In genomic region chr9:66477785-66478184, GRCm38 (mm10) we compare ENCODE assay signal across 20 mouse cellular contexts. TPM values are rescaled to one million over a fixed set of nuclear protein-coding genes. Genes with fewer than 3 reads are reported as not detected.
"Had no signal": no experiment of that assay in that cellular context is flagged by ENCODE, and none has a peak within 500 bp of the region (broad histone marks: within the 10 kb centered on the region; RNA-seq: fewer than 3 reads in every experiment).

No protein-coding gene starts in this region.

- H3K9me3 ChIP-seq: limb, embryonic 10.5 days; limb, embryonic 13.5 days; megakaryocyte, embryonic 14.5 days; midbrain, embryonic 10.5 days; midbrain, embryonic 13.5 days; neural tube, embryonic 13.5 days had no signal

- ATAC-seq: intestine, embryonic 16.5 days; lung, postnatal 0 days; midbrain, embryonic 13.5 days; midbrain, embryonic 16.5 days had no signal

- H3K27ac ChIP-seq: layer of hippocampus, adult 2 months; limb, embryonic 10.5 days; limb, embryonic 13.5 days; macrophage; midbrain, embryonic 10.5 days; midbrain, embryonic 13.5 days; neural tube, embryonic 13.5 days had no signal

- H3K4me2 ChIP-seq: limb, embryonic 13.5 days; lung, embryonic 14.5 days; midbrain, embryonic 13.5 days; neural tube, embryonic 13.5 days had no signal

- H3K27me3 ChIP-seq: limb, embryonic 13.5 days; megakaryocyte, embryonic 14.5 days; midbrain, embryonic 13.5 days; neural tube, embryonic 13.5 days had no signal

- H3K4me1 ChIP-seq: limb, embryonic 10.5 days; limb, embryonic 13.5 days; midbrain, embryonic 10.5 days; midbrain, embryonic 13.5 days; neural tube, embryonic 13.5 days had no signal

- H3K9ac ChIP-seq: limb, embryonic 13.5 days; lung, embryonic 14.5 days; midbrain, embryonic 13.5 days; neural tube, embryonic 13.5 days had no signal

- DNase-seq: kidney, adult 18-20 months; kidney, adult 9 months; kidney, postnatal 25 days; layer of hippocampus, adult 9-11 months; lung, embryonic 14.5 days; retina, postnatal 1 day; thymus, adult 18-20 months; thymus, postnatal 36 days had no signal

- H3K4me3 ChIP-seq: layer of hippocampus, adult 2 months; limb, embryonic 10.5 days; limb, embryonic 13.5 days; megakaryocyte, embryonic 14.5 days; midbrain, embryonic 10.5 days; midbrain, embryonic 13.5 days; myocyte; neural tube, embryonic 13.5 days had no signal

RNA-seq across cellular contexts. Expression of gene Fbxl22, which starts 36.6 kb away (rescaled TPM):
- polyA plus RNA-seq: macrophage had no signal
